Comparison of ENCODE assay signal across 8 mouse cellular contexts in genomic region chr2:136449265-136449664, GRCm38 (mm10). TPM values are rescaled to one million over a fixed set of nuclear protein-coding genes. Genes with fewer than 3 reads are reported as not detected.
DNase-seq lines count a peak whose midpoint lies in the region; ATAC-seq and TF ChIP-seq lines count a peak whose summit lies in the region.

No protein-coding gene starts in this region.

- H3K9me3 ChIP-seq in G1E (replicated peaks): peaks cover 13% of the 10 kb centered on the region
- H3K9me3 ChIP-seq in kidney, embryonic 16.5 days (ENCODE audit: low read length): no peaks in the 10 kb centered on the region

- DNase-seq in kidney, adult 2 months: peak; percentile 47
- DNase-seq in kidney, adult 18-20 months: no peak
- no peak for DNase-seq in G1E (ENCODE audit: low spot score)
- peak; percentile 50 for DNase-seq in cerebellum, adult 9-11 months
- DNase-seq in spleen, postnatal 14 days (ENCODE audit: low spot score in 2 of 2): no peak
- DNase-seq in ovary, postnatal 14 days (ENCODE audit: low spot score): no peak
- DNase-seq in spleen, adult 12 weeks (ENCODE audit: low spot score): no peak

- ATAC-seq in G1E (ENCODE audit: extremely low read depth, insufficient number of reproducible peaks, low FRiP score, poor library complexity, severe bottlenecking): peak; percentile 8; the same call in 1 of the 2 replicates
- ATAC-seq in kidney, embryonic 16.5 days (ENCODE audit: low FRiP score, low TSS enrichment): peak; percentile 49; the same call in 1 of the 2 replicates

- H3K27me3 ChIP-seq in kidney, adult 2 months (replicated peaks; ENCODE audit: control insufficient read depth, insufficient read depth, low read length): no peaks in the 10 kb centered on the region
- H3K27me3 ChIP-seq in G1E (ENCODE audit: insufficient read depth, low read length): no peaks in the 10 kb centered on the region
- H3K27me3 ChIP-seq in kidney, embryonic 16.5 days (ENCODE audit: insufficient read depth, low read length): no peaks in the 10 kb centered on the region; the same call in 1 of the 2 replicates

- H3K36me3 ChIP-seq in kidney, adult 2 months (ENCODE audit: control insufficient read depth, insufficient read depth, low read length): no peaks in the 10 kb centered on the region
- no peaks in the 10 kb centered on the region for H3K36me3 ChIP-seq in G1E (replicated peaks)
- no peaks in the 10 kb centered on the region for H3K36me3 ChIP-seq in kidney, embryonic 16.5 days (ENCODE audit: insufficient read depth, low read length)

- H3K27ac ChIP-seq in kidney, adult 2 months (ENCODE audit: insufficient read depth, low read depth, low read length): no peak overlapping the region
- no peak overlapping the region for H3K27ac ChIP-seq in kidney, embryonic 16.5 days (ENCODE audit: low read length)

- no peak overlapping the region for H3K4me3 ChIP-seq in kidney, adult 2 months (ENCODE audit: insufficient read depth, low read depth, low read length)
- no peak overlapping the region for H3K4me3 ChIP-seq in G1E (ENCODE audit: low read depth, low read length)
- H3K4me3 ChIP-seq in kidney, embryonic 16.5 days (ENCODE audit: low read length): no peak overlapping the region

- 0 out of 2 replicates have a peak, but pooled peaks have one; percentile 12 for TF ChIP-seq CTCF in kidney, adult 2 months (conservative IDR thresholded peaks at IDR 0.05; ENCODE audit: insufficient read depth, insufficient read length, low read depth, low read length)
- TF ChIP-seq CTCF in G1E (IDR thresholded peaks at IDR 0.05; ENCODE audit: low read depth, low read length): no peak

- WGBS in kidney, adult 2 months: 12% methylated on average over 1 of the region's 1 CpGs
- 6% methylated on average over 1 of the region's 1 CpGs for WGBS in kidney, embryonic 16.5 days

- H3K4me2 ChIP-seq in kidney, embryonic 16.5 days (replicated peaks; ENCODE audit: low read depth, low read length): no peak overlapping the region

- no peak for TF ChIP-seq POLR2A in kidney, adult 2 months (IDR thresholded peaks at IDR 0.05; ENCODE audit: low read depth, low read length)

- H3K9ac ChIP-seq in kidney, embryonic 16.5 days (replicated peaks; ENCODE audit: low read length): no peak overlapping the region

- no peaks in the 10 kb centered on the region for H3K4me1 ChIP-seq in kidney, adult 2 months (ENCODE audit: control insufficient read depth, insufficient read depth, low read length)
- H3K4me1 ChIP-seq in G1E (ENCODE audit: insufficient read depth, low read depth, low read length): no peaks in the 10 kb centered on the region
- H3K4me1 ChIP-seq in kidney, embryonic 16.5 days (ENCODE audit: insufficient read depth, low read length): no peaks in the 10 kb centered on the region

RNA-seq across cellular contexts. Expression of gene Ankef1, which starts 52.4 kb away (rescaled TPM):
- 1.1 and 1.5 TPM in 2 replicates for polyA plus RNA-seq in kidney, adult 2 months (2012; rRNA removed)
- total RNA-seq in G1E (2014; fragmentation: Nextera tagmentation): not detected in 2 replicates
- 0.11 and 0.12 TPM in 2 replicates for total RNA-seq in G1E (2017)
- not detected in 2 replicates for polyA plus RNA-seq in G1E (2012)
- polyA plus RNA-seq in kidney, embryonic 16.5 days (2015; fragmentation: Nextera tagmentation; extraction: Ambion mirVana): 0.19 and 0.24 TPM in 2 replicates

Comparison
In these comparisons a context has a peak if more than half of its experiments do, and no peak if none do; other contexts are left out.
1. DNase-seq: peak in kidney, adult 2 months (single experiment) and cerebellum, adult 9-11 months (single experiment); none in kidney, adult 18-20 months (single experiment), G1E (single experiment), spleen, postnatal 14 days (0 of 2), ovary, postnatal 14 days (single experiment) and spleen, adult 12 weeks (single experiment).